Mouse (Mus musculus) neural tube, embryonic 12.5 days (tissue): ENCODE measurements at regions not wholly inside any gene's neighbourhood (a gene's known extent, or its start where the extent isn't known, plus 50 kb on each side); places are given as distances from the start of the nearest gene placed in this dataset.
A peak's percentile ranks its signal among the peaks of the same experiment; 100 is the strongest.
"Not testable (repeated sequence)": the region's sequence is repeated elsewhere in the genome, so short reads cannot be mapped to it uniquely, and the experiment has no call there.

Source experiments
- ATAC-seq: fragments of 200-750 bp; cut with Nextera tagmentation; 2 replicates; pipeline ENCODE4 v1.8.0; 2017; ENCODE audit warnings: low read depth, mild to moderate bottlenecking, moderate TSS enrichment, moderate library complexity; ENCODE audit not compliant: low FRiP score
- H3K27ac ChIP-seq: fragments of 300-500 bp; sonication (generic); 2 replicates; pipeline ENCODE4 v1.5.1; 2016
- H3K27me3 ChIP-seq: fragments of 300-500 bp; sonication (generic); replicated peaks from 2 replicates; pipeline ENCODE4 v1.6.1; 2016; ENCODE audit warnings: mild to moderate bottlenecking
- H3K36me3 ChIP-seq: fragments of 300-500 bp; sonication (generic); 2 replicates; pipeline ENCODE4 v1.6.1; 2016; ENCODE audit warnings: mild to moderate bottlenecking
- H3K4me1 ChIP-seq: fragments of 300-500 bp; sonication (generic); 2 replicates; pipeline ENCODE4 v1.6.1; 2016
- H3K4me2 ChIP-seq: fragments of 300-500 bp; sonication (generic); replicated peaks from 2 replicates; pipeline ENCODE4 v1.6.1; 2016; ENCODE audit warnings: mild to moderate bottlenecking
- H3K4me3 ChIP-seq: fragments of 300-500 bp; sonication (generic); 2 replicates; pipeline ENCODE4 v1.5.1; 2016
- H3K9ac ChIP-seq: fragments of 300-500 bp; sonication (generic); 2 replicates; pipeline ENCODE4 v1.6.1; 2016; ENCODE audit warnings: mild to moderate bottlenecking
- H3K9me3 ChIP-seq: fragments of 300-500 bp; sonication (generic); 2 replicates; pipeline ENCODE4 v1.6.1; 2016; ENCODE audit warnings: mild to moderate bottlenecking
- WGBS: fragments of 180-500 bp; shearing (Covaris S2); methylation state at CpG from one replicate; pipeline ENCODE4 v1.1.7; 2016; 5-methylcytosine and 5-hydroxymethylcytosine counted together

DNA sequence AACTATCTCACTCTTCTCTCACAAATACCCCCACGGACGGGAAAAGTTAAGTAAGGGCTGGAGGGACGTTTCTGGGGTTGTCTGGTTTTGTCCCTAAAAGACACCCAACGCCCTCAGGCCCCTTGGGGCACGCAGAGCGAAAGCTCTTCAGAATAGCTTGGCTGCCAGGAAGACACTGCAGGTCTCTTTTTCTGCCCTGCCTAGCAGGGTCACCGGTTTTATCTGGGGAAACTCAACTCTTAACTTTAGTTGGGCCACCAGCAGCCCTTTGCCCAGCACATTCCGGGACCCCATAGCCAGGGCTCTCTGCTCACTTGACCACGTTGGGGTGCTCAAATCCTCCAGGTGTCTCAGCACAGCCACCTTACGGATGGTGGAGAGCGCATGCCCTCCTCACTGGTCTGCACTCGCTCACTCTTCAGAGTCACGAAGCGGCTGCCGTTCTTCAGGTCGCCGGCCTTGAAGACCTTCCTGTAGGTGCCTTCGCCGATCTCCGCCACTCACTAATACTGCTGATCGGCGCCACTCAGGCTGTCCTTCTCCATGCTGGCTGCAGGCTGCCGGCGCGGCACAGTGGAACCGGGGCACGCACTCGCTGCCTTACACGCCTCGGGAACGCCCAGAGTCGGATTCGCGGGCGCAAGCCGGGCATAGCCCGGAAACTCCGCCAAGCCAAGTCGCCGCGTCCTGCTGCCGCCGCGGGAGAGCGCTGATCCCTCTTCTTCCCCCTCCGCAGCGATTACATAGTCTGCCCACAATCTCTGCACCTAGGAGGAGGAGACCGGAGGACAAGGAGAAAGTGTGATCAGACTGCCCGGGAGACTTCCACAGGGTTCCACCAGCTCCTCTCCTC is 83.0 kb downstream of the Ulbp1 start:
- H3K36me3 ChIP-seq: no peaks in the 10 kb centered on the region
- H3K27ac ChIP-seq: no peak overlapping the region
- peak overlapping the region; percentile 88 for H3K4me2 ChIP-seq
- ATAC-seq: peak; percentile 37
- peak overlapping the region; percentile 45 for H3K4me3 ChIP-seq
- peaks cover 41% of the 10 kb centered on the region for H3K27me3 ChIP-seq
- WGBS: 7% methylated on average over 48 of the region's 49 CpGs
- H3K9me3 ChIP-seq: no peaks in the 10 kb centered on the region
- H3K4me1 ChIP-seq: peaks cover 25% of the 10 kb centered on the region
- H3K9ac ChIP-seq: peak overlapping the region; percentile 44

- 68% methylated on average over 3 of the region's 3 CpGs for WGBS
Observed at GRCm38 (mm10) chr10:7358791-7359190, 114.6 kb downstream of the Ulbp1 start.

GRCm38 (mm10) chr10:7344290-7344689 is 129.1 kb downstream of the Ulbp1 start:
- H3K27ac ChIP-seq, H3K9ac ChIP-seq, H3K4me1 ChIP-seq, H3K4me3 ChIP-seq, ATAC-seq, H3K4me2 ChIP-seq, H3K9me3 ChIP-seq, H3K36me3 ChIP-seq, H3K27me3 ChIP-seq: not testable (repeated sequence)
- 93% methylated on average over 13 of the region's 13 CpGs for WGBS

More at GRCm38 (mm10) chr10:7358791-7359190, 114.6 kb downstream of the Ulbp1 start:
- not testable (repeated sequence) for H3K36me3 ChIP-seq, H3K4me1 ChIP-seq, H3K4me2 ChIP-seq, H3K9ac ChIP-seq, H3K4me3 ChIP-seq, H3K27ac ChIP-seq, H3K9me3 ChIP-seq, ATAC-seq, H3K27me3 ChIP-seq

GRCm38 (mm10) chr10:7343736-7344135 is 129.7 kb downstream of the Ulbp1 start:
- H3K27ac ChIP-seq, H3K9ac ChIP-seq, H3K4me1 ChIP-seq, ATAC-seq, H3K9me3 ChIP-seq, H3K27me3 ChIP-seq, H3K4me2 ChIP-seq, H3K4me3 ChIP-seq, H3K36me3 ChIP-seq: not testable (repeated sequence)
- WGBS: 95% methylated on average over 8 of the region's 8 CpGs

GRCm38 (mm10) chr10:7333077-7333747 is 121.2 kb upstream of the Cnksr3 start:
- no peak overlapping the region for H3K9ac ChIP-seq
- 47% methylated on average over 11 of the region's 11 CpGs for WGBS
- H3K36me3 ChIP-seq: no peaks in the 10 kb centered on the region
- H3K4me3 ChIP-seq: no peak overlapping the region
- no peaks in the 10 kb centered on the region for H3K9me3 ChIP-seq
- no peak overlapping the region for H3K27ac ChIP-seq
- H3K27me3 ChIP-seq: no peaks in the 10 kb centered on the region
- no peaks in the 10 kb centered on the region for H3K4me1 ChIP-seq
- no peak overlapping the region for H3K4me2 ChIP-seq
- ATAC-seq: peak; percentile 85

GRCm38 (mm10) chr10:7328262-7328661 is 116.2 kb upstream of the Cnksr3 start:
- H3K4me3 ChIP-seq: no peak overlapping the region
- no peak overlapping the region for H3K4me2 ChIP-seq
- H3K4me1 ChIP-seq: no peaks in the 10 kb centered on the region
- no peak overlapping the region for H3K9ac ChIP-seq
- WGBS: 25% methylated on average over 3 of the region's 3 CpGs
- H3K9me3 ChIP-seq: no peaks in the 10 kb centered on the region
- no peaks in the 10 kb centered on the region for H3K36me3 ChIP-seq
- H3K27ac ChIP-seq: no peak overlapping the region
- H3K27me3 ChIP-seq: no peaks in the 10 kb centered on the region
- ATAC-seq: no peak

- ATAC-seq, H3K27ac ChIP-seq, H3K9me3 ChIP-seq, H3K4me3 ChIP-seq, H3K9ac ChIP-seq, H3K4me2 ChIP-seq, H3K36me3 ChIP-seq, H3K27me3 ChIP-seq, H3K4me1 ChIP-seq: not testable (repeated sequence)
- 90% methylated on average over 3 of the region's 3 CpGs for WGBS
Observed at GRCm38 (mm10) chr10:7327046-7327445, 115.0 kb upstream of the Cnksr3 start.

DNA sequence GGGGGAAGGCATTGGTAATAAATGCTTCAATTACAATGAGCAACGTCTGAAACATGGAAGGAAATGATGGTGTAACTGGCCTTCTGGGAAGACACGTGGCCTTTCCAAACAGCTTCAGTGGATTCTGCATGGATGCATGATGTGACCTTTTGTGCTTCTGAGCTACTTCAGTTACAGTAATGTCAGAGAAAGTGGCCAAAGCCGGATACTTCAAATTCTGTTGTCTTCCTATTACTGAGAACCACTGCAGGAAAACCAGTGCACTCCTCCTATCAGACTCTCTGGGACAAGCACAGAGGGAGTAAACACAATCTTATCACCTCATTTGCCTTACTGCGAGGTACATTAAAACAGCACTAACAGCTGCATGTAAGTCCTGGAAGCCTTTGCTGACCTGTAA is 113.0 kb upstream of the Cnksr3 start:
- no peaks in the 10 kb centered on the region for H3K4me1 ChIP-seq
- H3K36me3 ChIP-seq: no peaks in the 10 kb centered on the region
- H3K4me3 ChIP-seq: no peak overlapping the region
- H3K4me2 ChIP-seq: no peak overlapping the region
- no peak overlapping the region for H3K27ac ChIP-seq
- H3K9me3 ChIP-seq: no peaks in the 10 kb centered on the region
- H3K27me3 ChIP-seq: no peaks in the 10 kb centered on the region
- no peak for ATAC-seq
- WGBS: 74% methylated on average over 4 of the region's 4 CpGs
- H3K9ac ChIP-seq: no peak overlapping the region

DNA sequence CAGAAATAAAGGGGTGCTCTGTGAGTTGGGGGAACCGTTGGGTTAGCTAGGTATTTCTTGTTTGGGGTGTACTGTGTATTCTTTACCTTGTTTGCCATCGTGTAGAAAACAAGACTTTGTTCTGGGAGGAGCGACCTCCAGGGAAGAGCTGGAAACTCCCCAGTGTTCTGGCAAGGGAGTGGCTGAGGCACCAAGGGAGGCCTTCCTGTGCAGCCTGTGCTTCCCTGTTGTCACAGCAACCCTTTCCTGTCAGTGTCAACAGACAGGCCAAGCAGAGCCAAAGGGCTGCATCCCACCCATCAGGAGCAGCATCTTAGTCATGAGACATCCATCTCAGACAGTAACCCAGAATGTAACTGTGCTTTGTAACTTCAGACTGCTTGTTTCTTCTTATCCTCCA is 111.2 kb upstream of the Cnksr3 start:
- 42% methylated on average over 3 of the region's 3 CpGs for WGBS
- H3K4me1 ChIP-seq: no peaks in the 10 kb centered on the region
- H3K4me2 ChIP-seq: no peak overlapping the region
- H3K9ac ChIP-seq: no peak overlapping the region
- no peaks in the 10 kb centered on the region for H3K9me3 ChIP-seq
- H3K36me3 ChIP-seq: no peaks in the 10 kb centered on the region
- no peak overlapping the region for H3K4me3 ChIP-seq
- H3K27ac ChIP-seq: no peak overlapping the region
- no peak for ATAC-seq
- no peaks in the 10 kb centered on the region for H3K27me3 ChIP-seq

DNA sequence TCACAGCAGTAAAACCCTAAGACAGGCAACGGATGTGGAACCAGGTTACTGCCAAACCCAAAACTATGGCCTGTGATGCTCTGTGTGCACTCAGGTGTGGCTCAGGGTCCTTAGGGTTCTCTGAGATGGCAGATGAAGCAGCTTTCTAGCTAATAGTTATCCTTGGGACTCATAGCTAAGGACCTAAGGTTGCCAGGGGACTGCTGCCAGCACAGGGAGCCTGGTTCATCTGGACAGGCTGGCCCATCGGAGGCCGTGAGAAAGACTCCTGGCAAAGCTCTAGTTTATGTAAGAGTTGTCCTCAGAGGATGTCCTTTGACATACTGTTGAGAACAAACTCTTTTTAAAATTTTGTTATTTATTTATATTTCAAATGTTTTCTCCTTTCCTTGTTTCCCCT is 97.9 kb upstream of the Cnksr3 start:
- Histone ChIP-seq H3K4me3 (no peak overlapping the region), H3K4me1 (no peaks in the 10 kb centered on the region), H3K4me2 (no peak overlapping the region), H3K27ac (no peak overlapping the region), H3K27me3 (no peaks in the 10 kb centered on the region), H3K9ac (no peak overlapping the region), H3K9me3 (no peaks in the 10 kb centered on the region), H3K36me3 (no peaks in the 10 kb centered on the region)
- no peak for ATAC-seq
- WGBS: 91% methylated on average over 3 of the region's 3 CpGs

- H3K9ac ChIP-seq, H3K36me3 ChIP-seq, H3K9me3 ChIP-seq, H3K4me1 ChIP-seq, H3K27me3 ChIP-seq, ATAC-seq, H3K27ac ChIP-seq, H3K4me3 ChIP-seq, H3K4me2 ChIP-seq: not testable (repeated sequence)
- WGBS: 69% methylated on average over 3 of the region's 3 CpGs
Observed at GRCm38 (mm10) chr10:7305881-7306280, 93.8 kb upstream of the Cnksr3 start.

DNA sequence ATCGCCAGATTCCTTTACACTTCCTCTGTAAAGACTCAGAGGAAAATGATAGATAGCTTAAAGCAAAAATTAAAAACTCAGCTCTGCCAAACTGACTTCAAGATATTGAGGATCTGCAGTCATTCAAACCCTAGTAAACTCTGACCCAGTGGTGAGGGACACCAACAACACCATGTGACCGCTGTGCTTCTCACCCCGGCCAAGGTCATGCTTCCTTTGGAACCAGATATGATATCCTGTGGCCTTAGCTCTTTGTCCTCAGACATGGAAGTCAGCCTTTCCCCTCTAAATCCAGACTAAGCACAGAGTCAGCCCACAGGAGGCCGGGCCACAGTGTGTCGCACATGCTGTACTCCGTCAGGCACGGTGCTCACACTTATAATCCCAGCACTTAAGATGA is 86.3 kb upstream of the Cnksr3 start:
- Histone ChIP-seq H3K4me1 (no peaks in the 10 kb centered on the region), H3K4me3 (no peak overlapping the region), H3K36me3 (no peaks in the 10 kb centered on the region), H3K27ac (no peak overlapping the region), H3K4me2 (no peak overlapping the region), H3K27me3 (no peaks in the 10 kb centered on the region), H3K9ac (no peak overlapping the region), H3K9me3 (no peaks in the 10 kb centered on the region)
- ATAC-seq: no peak
- 91% methylated on average over 7 of the region's 7 CpGs for WGBS

DNA sequence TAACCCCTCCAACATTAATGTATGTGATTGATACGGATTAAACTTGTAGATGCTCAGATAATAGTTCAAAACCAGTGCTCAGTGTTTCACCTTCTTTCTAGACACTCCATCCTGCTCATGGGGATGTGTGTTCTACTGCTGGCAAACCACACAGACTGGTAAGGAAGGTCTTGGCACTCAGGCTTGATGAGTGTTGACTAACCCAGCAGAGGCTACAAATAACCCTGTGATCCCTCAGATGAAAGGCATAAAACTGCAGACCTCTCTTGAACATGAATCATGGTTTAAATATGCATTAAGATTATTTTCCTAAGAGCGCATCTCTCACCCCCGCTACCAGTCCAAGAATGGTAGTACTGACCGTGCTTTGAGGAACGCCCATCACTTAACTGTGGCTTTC is 83.9 kb upstream of the Cnksr3 start:
- Histone ChIP-seq H3K27ac (no peak overlapping the region), H3K27me3 (no peaks in the 10 kb centered on the region), H3K9me3 (no peaks in the 10 kb centered on the region), H3K9ac (no peak overlapping the region), H3K36me3 (no peaks in the 10 kb centered on the region), H3K4me3 (no peak overlapping the region), H3K4me1 (no peaks in the 10 kb centered on the region), H3K4me2 (no peak overlapping the region)
- 92% methylated on average over 5 of the region's 5 CpGs for WGBS
- ATAC-seq: no peak
